Mouse (Mus musculus): Measurements from ENCODE around the gene Lcor. TPM values are rescaled to one million over a fixed set of nuclear protein-coding genes. Genes with fewer than 3 reads are reported as not detected.

Gene Lcor
- polyA plus RNA-seq, 2 experiments, result 1.1 to 5.6 TPM

GRCm38 (mm10) chr19:41519121-41519520 lies 36.7 kb downstream of the Lcor start:
- Histone ChIP-seq H3K27me3 (ENCODE audit: control insufficient read depth, insufficient read depth, low read length) (no peaks in the 10 kb centered on the region), H3K4me3 (ENCODE audit: insufficient read depth in 1 of 2, low read depth in 2 of 2, low read length in 2 of 2) (no peak overlapping the region), H3K27ac (no peak overlapping the region), H3K36me3 (replicated peaks; ENCODE audit: control insufficient read depth, insufficient read depth, low read depth) (no peaks in the 10 kb centered on the region), H3K4me2 (ENCODE audit: low read depth) (no peak overlapping the region), H3K4me1 (replicated peaks; ENCODE audit: control insufficient read depth in 2 of 2, insufficient read depth in 2 of 2, low read length in 1 of 2) (peaks cover 9 to 13% of the 10 kb centered on the region in 2 experiments), H3K9ac (replicated peaks) (no peak overlapping the region), H3K9me3 (ENCODE audit: control insufficient read depth, low read length) (no peaks in the 10 kb centered on the region)
- 38% methylated on average over 6 of the region's 6 CpGs for WGBS (ENCODE audit: insufficient replicate concordance)
- ATAC-seq (ENCODE audit: insufficient read depth) (no peak), DNase-seq (ENCODE audit: low read depth in 3 of 3, low spot score in 3 of 3) (no peak)
- TF ChIP-seq EP300 (IDR thresholded peaks at IDR 0.05; ENCODE audit: low read depth) (no peak), CTCF (IDR thresholded peaks at IDR 0.05; ENCODE audit: low read depth) (no peak)

- Histone ChIP-seq H3K4me3 (ENCODE audit: insufficient read depth in 1 of 2, low read depth in 2 of 2, low read length in 2 of 2) (no peak overlapping the region), H3K9ac (replicated peaks) (no peak overlapping the region), H3K27ac (no peak overlapping the region), H3K4me2 (ENCODE audit: low read depth) (no peak overlapping the region), H3K27me3 (ENCODE audit: control insufficient read depth, insufficient read depth, low read length) (no peaks in the 10 kb centered on the region), H3K9me3 (ENCODE audit: control insufficient read depth, low read length) (no peaks in the 10 kb centered on the region), H3K36me3 (replicated peaks; ENCODE audit: control insufficient read depth, insufficient read depth, low read depth) (no peaks in the 10 kb centered on the region), H3K4me1 (replicated peaks; ENCODE audit: control insufficient read depth in 2 of 2, insufficient read depth in 2 of 2, low read length in 1 of 2) (peaks cover 10 to 12% of the 10 kb centered on the region in 2 experiments)
- DNase-seq (ENCODE audit: low read depth in 3 of 3, low spot score in 3 of 3) (no peak), ATAC-seq (ENCODE audit: insufficient read depth) (no peak)
- WGBS (ENCODE audit: insufficient replicate concordance), result 67% methylated on average over 2 of the region's 2 CpGs
- TF ChIP-seq EP300 (IDR thresholded peaks at IDR 0.05; ENCODE audit: low read depth), result no peak
Measured at GRCm38 (mm10) chr19:41522246-41522645, 39.8 kb downstream of the Lcor start.

- no peak overlapping the region for H3K9ac ChIP-seq (replicated peaks)
- WGBS (ENCODE audit: insufficient replicate concordance), result 46% methylated on average over 3 of the region's 3 CpGs
- H3K36me3 ChIP-seq (replicated peaks; ENCODE audit: control insufficient read depth, insufficient read depth, low read depth), result no peaks in the 10 kb centered on the region
- no peak overlapping the region for H3K4me3 ChIP-seq (ENCODE audit: insufficient read depth in 1 of 2, low read depth in 2 of 2, low read length in 2 of 2)
- no peaks in the 10 kb centered on the region for H3K9me3 ChIP-seq (ENCODE audit: control insufficient read depth, low read length)
- peak in 1 of 3 experiments; percentile 12 for DNase-seq (ENCODE audit: low read depth in 3 of 3, low spot score in 3 of 3)
- H3K27ac ChIP-seq, result no peak overlapping the region
- no peak for TF ChIP-seq CTCF (IDR thresholded peaks at IDR 0.05; ENCODE audit: low read depth)
- peak; percentile 22; the same call in 1 of the 2 replicates for TF ChIP-seq EP300 (IDR thresholded peaks at IDR 0.05; ENCODE audit: low read depth)
- no peak for ATAC-seq (ENCODE audit: insufficient read depth)
- peaks cover 10 to 12% of the 10 kb centered on the region in 2 experiments for H3K4me1 ChIP-seq (replicated peaks; ENCODE audit: control insufficient read depth in 2 of 2, insufficient read depth in 2 of 2, low read length in 1 of 2)
- H3K27me3 ChIP-seq (ENCODE audit: control insufficient read depth, insufficient read depth, low read length), result no peaks in the 10 kb centered on the region
- peak overlapping the region; percentile 14; the same call in 1 of the 2 replicates for H3K4me2 ChIP-seq (ENCODE audit: low read depth)
Measured at GRCm38 (mm10) chr19:41523798-41524563, 41.5 kb downstream of the Lcor start.

DNA sequence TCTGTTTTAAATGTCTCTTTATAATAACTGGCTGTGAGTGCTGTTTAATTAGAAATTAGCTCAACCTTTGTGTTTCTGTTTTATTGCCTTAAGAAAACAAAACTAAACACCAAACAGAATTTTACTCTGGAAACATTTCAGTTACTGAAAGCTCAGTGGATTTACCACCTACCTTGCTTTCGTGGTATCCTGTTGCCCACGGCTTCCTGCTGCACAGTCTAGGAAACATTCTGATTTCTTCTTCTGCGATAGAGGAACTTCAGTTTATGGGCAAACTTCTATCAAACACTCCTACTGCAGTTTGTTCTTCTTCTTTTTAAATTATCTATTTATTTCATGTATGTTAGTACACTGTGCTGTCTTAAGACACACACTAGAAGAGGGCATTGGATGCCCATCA lies 46.7 kb downstream of the Lcor start:
- WGBS (ENCODE audit: insufficient replicate concordance), result 41% methylated on average over 3 of the region's 3 CpGs
- Histone ChIP-seq H3K9me3 (ENCODE audit: control insufficient read depth, low read length) (no peaks in the 10 kb centered on the region), H3K4me2 (ENCODE audit: low read depth) (no peak overlapping the region), H3K27ac (no peak overlapping the region), H3K4me1 (replicated peaks; ENCODE audit: control insufficient read depth in 2 of 2, insufficient read depth in 2 of 2, low read length in 1 of 2) (peaks cover under 1% of the 10 kb centered on the region in 2 experiments; a peak in 3 of 4 replicates), H3K9ac (replicated peaks) (no peak overlapping the region), H3K4me3 (ENCODE audit: insufficient read depth in 1 of 2, low read depth in 2 of 2, low read length in 2 of 2) (no peak overlapping the region), H3K27me3 (ENCODE audit: control insufficient read depth, insufficient read depth, low read length) (no peaks in the 10 kb centered on the region), H3K36me3 (replicated peaks; ENCODE audit: control insufficient read depth, insufficient read depth, low read depth) (no peaks in the 10 kb centered on the region)
- DNase-seq (ENCODE audit: low read depth in 3 of 3, low spot score in 3 of 3), result no peak
- ATAC-seq (ENCODE audit: insufficient read depth), result no peak
- TF ChIP-seq EP300 (IDR thresholded peaks at IDR 0.05; ENCODE audit: low read depth) (no peak), CTCF (IDR thresholded peaks at IDR 0.05; ENCODE audit: low read depth) (no peak)

- no peaks in the 10 kb centered on the region for H3K27me3 ChIP-seq (ENCODE audit: control insufficient read depth, insufficient read depth, low read length)
- no peak overlapping the region for H3K4me2 ChIP-seq (ENCODE audit: low read depth)
- DNase-seq (ENCODE audit: low read depth in 3 of 3, low spot score in 3 of 3) (no peak), ATAC-seq (ENCODE audit: insufficient read depth) (no peak)
- H3K9ac ChIP-seq (replicated peaks), result no peak overlapping the region
- whole genome bisulfite sequencing (ENCODE audit: insufficient replicate concordance), result 71% methylated on average over 3 of the region's 3 CpGs
- no peak for TF ChIP-seq EP300 (IDR thresholded peaks at IDR 0.05; ENCODE audit: low read depth)
- TF ChIP-seq CTCF (IDR thresholded peaks at IDR 0.05; ENCODE audit: low read depth), result no peak
- no peaks in the 10 kb centered on the region for H3K4me1 ChIP-seq (replicated peaks; ENCODE audit: control insufficient read depth in 2 of 2, insufficient read depth in 2 of 2, low read length in 1 of 2)
- no peak overlapping the region for H3K4me3 ChIP-seq (ENCODE audit: insufficient read depth in 1 of 2, low read depth in 2 of 2, low read length in 2 of 2)
- no peaks in the 10 kb centered on the region for H3K9me3 ChIP-seq (ENCODE audit: control insufficient read depth, low read length)
- H3K27ac ChIP-seq, result no peak overlapping the region
- H3K36me3 ChIP-seq (replicated peaks; ENCODE audit: control insufficient read depth, insufficient read depth, low read depth), result no peaks in the 10 kb centered on the region
Measured at GRCm38 (mm10) chr19:41534021-41534420, 51.6 kb downstream of the Lcor start.

Measured in liver, embryonic 14.5 days (tissue).